Mouse (Mus musculus) ES-E14 (cell line): ENCODE results near the gene Zfp27.

Source experiments
- HCFC1 ChIP-seq: IDR thresholded peaks from 2 replicates; pipeline ENCODE4 v1.6.1; 2012; ENCODE audit warnings: low read length, inconsistent platforms, borderline replicate concordance; ENCODE audit not compliant: insufficient read depth
- ZC3H11A ChIP-seq: IDR thresholded peaks from 2 replicates; pipeline ENCODE4 v1.6.1; 2012; ENCODE audit warnings: low read depth, mild to moderate bottlenecking, inconsistent platforms, low read length, borderline replicate concordance
- ZNF384 ChIP-seq: IDR thresholded peaks from 2 replicates; pipeline ENCODE4 v1.6.1; 2012; ENCODE audit warnings: low read depth, low read length, inconsistent platforms

DNA sequence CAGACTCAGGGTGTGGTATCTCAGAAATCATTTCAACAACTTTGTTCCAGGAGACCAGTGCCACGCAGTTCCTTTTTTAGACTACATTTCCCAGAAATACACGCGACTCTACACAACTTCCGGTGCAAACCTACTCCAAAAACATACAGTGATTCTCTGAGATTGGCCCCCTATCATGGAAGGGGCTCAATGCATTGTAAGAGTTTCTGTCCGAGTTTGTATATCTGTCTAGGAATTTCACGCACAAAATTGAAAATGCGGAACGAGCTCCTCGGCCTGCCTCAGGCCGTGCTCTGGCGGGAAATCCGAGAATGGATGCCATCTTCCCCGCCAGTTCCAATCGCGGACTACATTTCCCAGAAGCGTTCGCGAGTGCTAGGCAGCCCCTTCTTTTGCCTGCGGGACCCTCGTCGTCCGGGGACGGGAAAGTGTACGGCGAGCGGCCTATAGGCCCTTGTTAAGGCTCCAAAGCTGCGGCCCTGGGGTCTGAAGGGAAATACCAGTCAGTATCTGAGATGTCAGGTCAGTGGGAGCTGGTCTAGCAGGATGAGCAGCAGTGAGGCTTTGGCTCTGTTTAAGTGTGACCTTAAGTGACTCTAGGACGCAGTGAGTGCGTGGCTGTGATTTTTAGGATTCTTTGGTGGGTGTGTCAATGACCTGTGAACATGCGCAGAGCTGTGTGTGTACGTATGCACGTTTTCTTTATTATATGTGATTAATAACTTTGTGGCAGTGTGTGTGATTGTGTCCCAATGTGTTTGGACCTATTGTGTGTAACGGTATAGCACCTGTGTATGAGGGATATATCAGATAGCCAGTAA is 2.0 kb upstream of the Zfp27 start, which contains the start of gene Zfp383:
- TF ChIP-seq HCFC1 (peak; percentile 93), ZNF384 (0 out of 2 replicates have a peak, but pooled peaks have one; percentile 1), ZC3H11A (no peak)
